Mouse (Mus musculus): ENCODE data around the gene Plk4. TPM values are rescaled to one million over a fixed set of nuclear protein-coding genes. Genes with fewer than 3 reads are reported as not detected.
A peak's percentile ranks its signal among the peaks of the same experiment; 100 is the strongest.
"Not testable (repeated sequence)": the region's sequence is repeated elsewhere in the genome, so short reads cannot be mapped to it uniquely, and the experiment has no call there.

Gene Plk4
- polyA plus RNA-seq, 1 experiment from 2014 or later: 57.1 TPM

- ATAC-seq (ENCODE audit: low FRiP score) (no peak), DNase-seq (ENCODE audit: low spot score) (no peak)
- Histone ChIP-seq H3K27me3 (ENCODE audit: control insufficient read depth, insufficient read depth, low read length) (no peaks in the 10 kb centered on the region), H3K4me2 (replicated peaks; ENCODE audit: low read depth, low read length) (no peak overlapping the region), H3K36me3 (ENCODE audit: control insufficient read depth, insufficient read depth, low read length) (0 out of 2 replicates have a peak, but pooled peaks cover 2% of the 10 kb centered on the region), H3K4me1 (replicated peaks; ENCODE audit: control insufficient read depth, insufficient read depth, low read length) (no peaks in the 10 kb centered on the region), H3K9ac (ENCODE audit: low read depth, low read length) (no peak overlapping the region), H3K9me3 (ENCODE audit: control insufficient read depth, low read length) (no peaks in the 10 kb centered on the region), H3K27ac (ENCODE audit: low read depth, low read length) (no peak overlapping the region), H3K4me3 (ENCODE audit: low read depth, low read length) (no peak overlapping the region)
- WGBS: 53% methylated on average over 2 of the region's 2 CpGs
Observed at GRCm38 (mm10) chr3:40809894-40810293, 10.1 kb downstream of the Plk4 start.

GRCm38 (mm10) chr3:40813275-40813674 lies 13.5 kb downstream of the Plk4 start:
- Histone ChIP-seq H3K36me3 (ENCODE audit: control insufficient read depth, insufficient read depth, low read length) (0 out of 2 replicates have a peak, but pooled peaks cover 2% of the 10 kb centered on the region), H3K27ac (ENCODE audit: low read depth, low read length) (no peak overlapping the region), H3K27me3 (ENCODE audit: control insufficient read depth, insufficient read depth, low read length) (no peaks in the 10 kb centered on the region), H3K4me2 (replicated peaks; ENCODE audit: low read depth, low read length) (no peak overlapping the region), H3K4me3 (ENCODE audit: low read depth, low read length) (no peak overlapping the region), H3K9ac (ENCODE audit: low read depth, low read length) (no peak overlapping the region), H3K4me1 (replicated peaks; ENCODE audit: control insufficient read depth, insufficient read depth, low read length) (no peaks in the 10 kb centered on the region), H3K9me3 (ENCODE audit: control insufficient read depth, low read length) (no peaks in the 10 kb centered on the region)
- ATAC-seq (ENCODE audit: low FRiP score): no peak
- DNase-seq (ENCODE audit: low spot score): no peak
- WGBS: 98% methylated on average over 2 of the region's 2 CpGs

- DNase-seq (ENCODE audit: low spot score): peak; percentile 6
- H3K9ac ChIP-seq (ENCODE audit: low read depth, low read length); H3K27ac ChIP-seq (ENCODE audit: low read depth, low read length); H3K36me3 ChIP-seq (ENCODE audit: control insufficient read depth, insufficient read depth, low read length); H3K27me3 ChIP-seq (ENCODE audit: control insufficient read depth, insufficient read depth, low read length); H3K9me3 ChIP-seq (ENCODE audit: control insufficient read depth, low read length); H3K4me1 ChIP-seq (replicated peaks; ENCODE audit: control insufficient read depth, insufficient read depth, low read length); H3K4me2 ChIP-seq (replicated peaks; ENCODE audit: low read depth, low read length); ATAC-seq (ENCODE audit: low FRiP score): not testable (repeated sequence)
- WGBS: 90% methylated on average over 5 of the region's 6 CpGs
- peak overlapping the region; percentile 40; the same call in 1 of the 2 replicates for H3K4me3 ChIP-seq (ENCODE audit: low read depth, low read length)
Observed at GRCm38 (mm10) chr3:40845521-40845920, 45.7 kb downstream of the Plk4 start.

- peak within 1 kb of the TSS; percentile 61 for H3K4me2 ChIP-seq (replicated peaks; ENCODE audit: low read depth, low read length)
- peak; percentile 99 for ATAC-seq (ENCODE audit: low FRiP score)
- H3K36me3 ChIP-seq (ENCODE audit: control insufficient read depth, insufficient read depth, low read length): not testable (repeated sequence)
Observed at GRCm38 (mm10) chr3:40846473-40846956, 46.7 kb downstream of the Plk4 start, which contains the start of gene Mfsd8. Mfsd8 (minus strand) TSS chr3:40846886.

GRCm38 (mm10) chr3:40846957-40847017 lies 47.0 kb downstream of the Plk4 start, which contains the start of gene Abhd18:
Abhd18 (plus strand) TSS chr3:40846970.
- Histone ChIP-seq H3K4me2 (replicated peaks; ENCODE audit: low read depth, low read length) (peak within 1 kb of the TSS; percentile 61), H3K27ac (ENCODE audit: low read depth, low read length) (peak within 1 kb of the TSS; percentile 70; the same call in 1 of the 2 replicates), H3K9ac (ENCODE audit: low read depth, low read length) (peak within 1 kb of the TSS; percentile 61), H3K4me3 (ENCODE audit: low read depth, low read length) (peak within 1 kb of the TSS; percentile 40)
- H3K27me3 ChIP-seq (ENCODE audit: control insufficient read depth, insufficient read depth, low read length); H3K36me3 ChIP-seq (ENCODE audit: control insufficient read depth, insufficient read depth, low read length); DNase-seq (ENCODE audit: low spot score); H3K4me1 ChIP-seq (replicated peaks; ENCODE audit: control insufficient read depth, insufficient read depth, low read length); ATAC-seq (ENCODE audit: low FRiP score); H3K9me3 ChIP-seq (ENCODE audit: control insufficient read depth, low read length): not testable (repeated sequence)
- 0% methylated on average over 1 of the region's 4 CpGs for WGBS

More at GRCm38 (mm10) chr3:40846473-40846956, 46.7 kb downstream of the Plk4 start, which contains the start of gene Mfsd8:
- Histone ChIP-seq H3K9ac (ENCODE audit: low read depth, low read length) (peak within 1 kb of the TSS; percentile 61), H3K27ac (ENCODE audit: low read depth, low read length) (peak within 1 kb of the TSS; percentile 70; the same call in 1 of the 2 replicates), H3K4me3 (ENCODE audit: low read depth, low read length) (peak within 1 kb of the TSS; percentile 40)
- not testable (repeated sequence) for H3K4me1 ChIP-seq (replicated peaks; ENCODE audit: control insufficient read depth, insufficient read depth, low read length); H3K27me3 ChIP-seq (ENCODE audit: control insufficient read depth, insufficient read depth, low read length); H3K9me3 ChIP-seq (ENCODE audit: control insufficient read depth, low read length)
- WGBS: 0% methylated on average over 36 of the region's 39 CpGs
- peak; percentile 96 for DNase-seq (ENCODE audit: low spot score)

GRCm38 (mm10) chr3:40847018-40847417 lies 47.2 kb downstream of the Plk4 start:
- WGBS: 0% methylated on average over 16 of the region's 21 CpGs
- H3K27me3 ChIP-seq (ENCODE audit: control insufficient read depth, insufficient read depth, low read length); H3K9me3 ChIP-seq (ENCODE audit: control insufficient read depth, low read length); H3K4me1 ChIP-seq (replicated peaks; ENCODE audit: control insufficient read depth, insufficient read depth, low read length); H3K27ac ChIP-seq (ENCODE audit: low read depth, low read length); H3K36me3 ChIP-seq (ENCODE audit: control insufficient read depth, insufficient read depth, low read length); ATAC-seq (ENCODE audit: low FRiP score): not testable (repeated sequence)
- peak overlapping the region; percentile 57 for H3K9ac ChIP-seq (ENCODE audit: low read depth, low read length)
- H3K4me3 ChIP-seq (ENCODE audit: low read depth, low read length): peak overlapping the region; percentile 40
- peak overlapping the region; percentile 61 for H3K4me2 ChIP-seq (replicated peaks; ENCODE audit: low read depth, low read length)
- DNase-seq (ENCODE audit: low spot score): peak; percentile 58

- not testable (repeated sequence) for H3K9ac ChIP-seq (ENCODE audit: low read depth, low read length); DNase-seq (ENCODE audit: low spot score); H3K4me2 ChIP-seq (replicated peaks; ENCODE audit: low read depth, low read length); ATAC-seq (ENCODE audit: low FRiP score); H3K4me1 ChIP-seq (replicated peaks; ENCODE audit: control insufficient read depth, insufficient read depth, low read length); H3K27me3 ChIP-seq (ENCODE audit: control insufficient read depth, insufficient read depth, low read length); H3K36me3 ChIP-seq (ENCODE audit: control insufficient read depth, insufficient read depth, low read length); H3K27ac ChIP-seq (ENCODE audit: low read depth, low read length); H3K9me3 ChIP-seq (ENCODE audit: control insufficient read depth, low read length); H3K4me3 ChIP-seq (ENCODE audit: low read depth, low read length)
- 93% methylated on average over 2 of the region's 2 CpGs for WGBS
Observed at GRCm38 (mm10) chr3:40847936-40848335, 48.1 kb downstream of the Plk4 start.

- not testable (repeated sequence) for H3K4me3 ChIP-seq (ENCODE audit: low read depth, low read length); DNase-seq (ENCODE audit: low spot score); H3K27ac ChIP-seq (ENCODE audit: low read depth, low read length); H3K9me3 ChIP-seq (ENCODE audit: control insufficient read depth, low read length); H3K27me3 ChIP-seq (ENCODE audit: control insufficient read depth, insufficient read depth, low read length); H3K4me2 ChIP-seq (replicated peaks; ENCODE audit: low read depth, low read length); H3K9ac ChIP-seq (ENCODE audit: low read depth, low read length); H3K4me1 ChIP-seq (replicated peaks; ENCODE audit: control insufficient read depth, insufficient read depth, low read length); ATAC-seq (ENCODE audit: low FRiP score); H3K36me3 ChIP-seq (ENCODE audit: control insufficient read depth, insufficient read depth, low read length)
- WGBS: 93% methylated on average over 3 of the region's 3 CpGs
Observed at GRCm38 (mm10) chr3:40853123-40853738, 53.4 kb downstream of the Plk4 start.
